Mouse (Mus musculus) bone marrow macrophage, adult 2 months (primary cell): ENCODE results near the gene Usp33.

Experiments
- CTCF ChIP-seq: IDR thresholded peaks from 2 replicates; pipeline ENCODE4 v1.5.1; 2012; ENCODE audit warnings: low read depth, mild to moderate bottlenecking, low read length, moderate library complexity
- POLR2A ChIP-seq: IDR thresholded peaks from 2 replicates; pipeline ENCODE4 v1.6.1; 2012; ENCODE audit warnings: mild to moderate bottlenecking, low read depth, low read length, borderline replicate concordance

DNA sequence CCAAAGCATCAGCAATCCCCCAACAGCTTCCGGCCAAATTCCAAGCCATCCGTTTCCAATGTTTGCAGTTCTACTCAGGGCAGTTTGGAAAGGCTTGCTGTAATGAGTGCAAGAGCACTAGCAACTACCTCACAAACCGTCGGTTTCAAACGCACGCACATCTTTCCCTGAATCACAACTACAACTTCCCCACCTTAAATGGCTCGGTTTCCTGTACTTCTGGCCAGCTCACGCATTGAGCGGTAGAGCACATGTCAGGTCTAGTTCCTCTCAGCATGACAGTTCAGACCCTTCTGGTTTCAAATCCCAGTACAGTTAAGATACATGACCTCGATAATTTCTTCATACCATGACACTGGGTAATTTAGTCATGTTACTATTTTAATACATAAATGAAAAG is 12.6 kb upstream of the Usp33 start:
- TF ChIP-seq CTCF (no peak), POLR2A (no peak)
